Mouse (Mus musculus) kidney, postnatal 0 days (tissue): ENCODE measurements around the gene Pitpnm3. TPM values are rescaled to one million over a fixed set of nuclear protein-coding genes. Genes with fewer than 3 reads are reported as not detected.

ENCODE experiments used
- ATAC-seq: fragments of 200-750 bp; cut with Nextera tagmentation; replicated peaks from 2 replicates; pipeline ENCODE4 v1.8.0; 2017; ENCODE audit warnings: low read depth, moderate number of reproducible peaks, moderate TSS enrichment, moderate library complexity; ENCODE audit not compliant: low FRiP score
- DNase-seq: peaks from one replicate; pipeline ENCODE4 v3.0.0-alpha.2; 2016; ENCODE audit warnings: low spot score
- H3K27ac ChIP-seq: fragments of 300-500 bp; sonication (generic); 2 replicates; pipeline ENCODE4 v1.5.1; 2014; ENCODE audit warnings: mild to moderate bottlenecking
- H3K27me3 ChIP-seq: fragments of 300-500 bp; sonication (generic); 2 replicates; pipeline ENCODE4 v1.6.1; 2014; ENCODE audit warnings: low read length, mixed read lengths; ENCODE audit not compliant: insufficient read depth
- H3K36me3 ChIP-seq: fragments of 300-500 bp; sonication (generic); 2 replicates; pipeline ENCODE4 v1.6.1; 2014; ENCODE audit warnings: low read length, mixed read lengths; ENCODE audit not compliant: insufficient read depth
- H3K4me1 ChIP-seq: fragments of 300-500 bp; sonication (generic); replicated peaks from 2 replicates; pipeline ENCODE4 v1.6.1; 2014; ENCODE audit warnings: antibody characterized with exemption, low read length, mixed read lengths; ENCODE audit not compliant: insufficient read depth
- H3K4me2 ChIP-seq: fragments of 300-500 bp; sonication (generic); 2 replicates; pipeline ENCODE4 v1.6.1; 2014; ENCODE audit warnings: mild to moderate bottlenecking, low read length, moderate library complexity, mixed read lengths
- H3K4me3 ChIP-seq: fragments of 300-500 bp; sonication (generic); replicated peaks from 2 replicates; pipeline ENCODE4 v1.5.1; 2014; ENCODE audit warnings: low read depth, low read length
- H3K9ac ChIP-seq: fragments of 300-500 bp; sonication (generic); 2 replicates; pipeline ENCODE4 v1.6.1; 2014; ENCODE audit warnings: low read depth, low read length
- H3K9me3 ChIP-seq: fragments of 300-500 bp; sonication (generic); replicated peaks from 2 replicates; pipeline ENCODE4 v1.6.1; 2016; ENCODE audit warnings: low read length, inconsistent platforms, mixed read lengths
- CTCF ChIP-seq: IDR thresholded peaks from 2 replicates; pipeline ENCODE4 v1.5.1; 2016; ENCODE audit warnings: antibody characterized with exemption, low read depth, mild to moderate bottlenecking, moderate library complexity
- WGBS: fragments of 180-500 bp; shearing (Covaris S2); extraction: QIAGEN DNeasy Blood & Tissue Kit; methylation state at CpG from one replicate; pipeline ENCODE4 v1.1.7; 2014; 5-methylcytosine and 5-hydroxymethylcytosine counted together
- polyA plus RNA-seq: library from polyadenylated mRNA; unstranded; fragments of >200 nt; fragmentation: Nextera tagmentation; extraction: Ambion mirVana; gene quantifications from 2 replicates; pipeline ENCODE4 v1.2.1, GENCODE M21; 2015

The Pitpnm3 gene
- polyA plus RNA-seq, 1 experiment from 2014 or later, result 0.42 TPM

DNA sequence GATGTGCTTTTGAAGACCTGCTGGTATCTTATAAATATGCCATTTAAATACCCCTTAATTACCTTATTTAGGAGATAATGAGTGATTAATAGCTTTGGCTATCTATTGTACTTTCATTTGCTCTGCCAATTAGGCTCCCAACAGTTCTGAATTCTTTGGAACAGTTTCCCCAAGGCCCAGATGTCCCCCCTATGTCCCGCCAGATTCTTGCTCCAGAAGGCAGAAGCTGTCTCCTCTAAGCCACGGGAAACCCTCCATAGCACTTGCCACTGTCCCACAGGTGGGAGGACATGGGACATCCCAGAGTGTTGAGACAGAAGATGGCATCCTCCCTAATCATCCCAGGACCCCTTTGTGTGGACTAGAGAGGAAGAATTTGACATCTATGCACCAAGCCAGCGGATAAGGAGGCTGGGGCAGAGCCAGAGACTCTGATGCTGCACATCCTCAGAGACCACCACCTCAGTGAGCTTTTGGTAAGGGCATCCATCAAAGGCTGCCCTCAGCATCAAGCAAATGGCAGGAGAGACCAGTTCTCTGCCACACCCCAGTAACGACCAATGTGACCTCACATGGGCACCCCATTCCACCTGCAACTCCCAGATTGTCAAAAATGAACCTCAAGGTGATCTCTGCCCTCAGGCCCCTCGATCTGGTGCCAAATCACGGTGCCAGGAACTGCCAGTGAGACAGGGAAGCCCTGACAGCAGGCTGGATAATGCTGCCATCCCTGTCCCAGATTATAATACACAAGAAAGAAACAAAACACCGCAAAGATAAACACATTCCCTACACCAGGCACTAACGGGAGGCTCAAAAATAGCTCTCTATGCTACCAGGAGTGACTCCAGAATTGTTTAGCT lies 6.3 kb downstream of the Pitpnm3 start:
- 0 out of 2 replicates have a peak, but pooled peaks cover 3% of the 10 kb centered on the region for H3K4me1 ChIP-seq
- no peak for DNase-seq
- H3K27me3 ChIP-seq, result peaks cover 2% of the 10 kb centered on the region; the same call in 1 of the 2 replicates
- no peak for TF ChIP-seq CTCF
- no peak overlapping the region for H3K9ac ChIP-seq
- 68% methylated on average over 8 of the region's 8 CpGs for WGBS
- no peaks in the 10 kb centered on the region for H3K36me3 ChIP-seq
- H3K9me3 ChIP-seq, result no peaks in the 10 kb centered on the region
- no peak overlapping the region for H3K4me2 ChIP-seq
- ATAC-seq, result no peak
- no peak overlapping the region for H3K27ac ChIP-seq
- no peak overlapping the region for H3K4me3 ChIP-seq

- no peak overlapping the region for H3K9ac ChIP-seq
- H3K4me2 ChIP-seq, result no peak overlapping the region
- no peaks in the 10 kb centered on the region for H3K27me3 ChIP-seq
- WGBS, result 69% methylated on average over 5 of the region's 5 CpGs
- H3K27ac ChIP-seq, result no peak overlapping the region
- ATAC-seq, result no peak
- H3K36me3 ChIP-seq, result no peaks in the 10 kb centered on the region
- no peaks in the 10 kb centered on the region for H3K9me3 ChIP-seq
- TF ChIP-seq CTCF, result no peak
- 0 out of 2 replicates have a peak, but pooled peaks cover 3% of the 10 kb centered on the region for H3K4me1 ChIP-seq
- DNase-seq, result no peak
- H3K4me3 ChIP-seq, result no peak overlapping the region
Observed at GRCm38 (mm10) chr11:72127450-72128189, 8.0 kb downstream of the Pitpnm3 start.

- no peaks in the 10 kb centered on the region for H3K36me3 ChIP-seq
- TF ChIP-seq CTCF, result no peak
- H3K27ac ChIP-seq, result no peak overlapping the region
Observed at GRCm38 (mm10) chr11:72125781-72126180, 9.8 kb downstream of the Pitpnm3 start.

GRCm38 (mm10) chr11:72123531-72123930 lies 12.0 kb downstream of the Pitpnm3 start:
- DNase-seq (no peak), ATAC-seq (no peak)
- no peak overlapping the region for H3K4me2 ChIP-seq
- no peak overlapping the region for H3K27ac ChIP-seq
- no peak for TF ChIP-seq CTCF
- 82% methylated on average over 4 of the region's 4 CpGs for WGBS
- no peaks in the 10 kb centered on the region for H3K27me3 ChIP-seq
- H3K4me1 ChIP-seq, result no peaks in the 10 kb centered on the region
- H3K36me3 ChIP-seq, result no peaks in the 10 kb centered on the region
- no peaks in the 10 kb centered on the region for H3K9me3 ChIP-seq
- no peak overlapping the region for H3K4me3 ChIP-seq
- H3K9ac ChIP-seq, result no peak overlapping the region

More at GRCm38 (mm10) chr11:72125781-72126180, 9.8 kb downstream of the Pitpnm3 start:
- ATAC-seq (no peak), DNase-seq (no peak)
- no peak overlapping the region for H3K9ac ChIP-seq
- H3K9me3 ChIP-seq, result no peaks in the 10 kb centered on the region
- WGBS, result 62% methylated on average over 3 of the region's 3 CpGs
- H3K4me2 ChIP-seq, result no peak overlapping the region
- H3K27me3 ChIP-seq, result no peaks in the 10 kb centered on the region
- H3K4me1 ChIP-seq, result no peaks in the 10 kb centered on the region
- no peak overlapping the region for H3K4me3 ChIP-seq

DNA sequence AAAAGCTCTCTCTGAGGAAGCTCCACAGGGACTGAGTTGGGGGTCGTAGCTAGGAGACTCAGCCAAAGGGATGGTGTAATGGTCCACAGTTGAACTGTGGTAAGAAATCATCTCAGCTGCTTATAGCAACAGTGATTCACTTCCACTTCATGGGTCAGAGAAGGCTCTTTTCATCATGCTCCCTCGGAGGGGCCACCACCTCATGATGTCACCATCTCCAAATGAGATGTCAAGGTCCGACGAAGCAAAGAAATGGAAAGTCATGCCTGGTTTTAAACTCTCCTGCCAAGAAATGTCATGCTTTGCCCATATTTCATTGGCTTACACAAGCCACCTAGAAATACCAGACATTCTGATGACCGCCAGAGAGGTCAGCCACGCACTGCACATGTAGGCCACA lies 15.2 kb downstream of the Pitpnm3 start:
- no peaks in the 10 kb centered on the region for H3K36me3 ChIP-seq
- DNase-seq (no peak), ATAC-seq (no peak)
- no peak overlapping the region for H3K27ac ChIP-seq
- 68% methylated on average over 6 of the region's 6 CpGs for WGBS
- TF ChIP-seq CTCF, result peak; percentile 11; the same call in 1 of the 2 replicates
- H3K9me3 ChIP-seq, result no peaks in the 10 kb centered on the region
- no peak overlapping the region for H3K4me3 ChIP-seq
- H3K9ac ChIP-seq, result no peak overlapping the region
- H3K27me3 ChIP-seq, result no peaks in the 10 kb centered on the region
- no peak overlapping the region for H3K4me2 ChIP-seq
- H3K4me1 ChIP-seq, result no peaks in the 10 kb centered on the region

DNA sequence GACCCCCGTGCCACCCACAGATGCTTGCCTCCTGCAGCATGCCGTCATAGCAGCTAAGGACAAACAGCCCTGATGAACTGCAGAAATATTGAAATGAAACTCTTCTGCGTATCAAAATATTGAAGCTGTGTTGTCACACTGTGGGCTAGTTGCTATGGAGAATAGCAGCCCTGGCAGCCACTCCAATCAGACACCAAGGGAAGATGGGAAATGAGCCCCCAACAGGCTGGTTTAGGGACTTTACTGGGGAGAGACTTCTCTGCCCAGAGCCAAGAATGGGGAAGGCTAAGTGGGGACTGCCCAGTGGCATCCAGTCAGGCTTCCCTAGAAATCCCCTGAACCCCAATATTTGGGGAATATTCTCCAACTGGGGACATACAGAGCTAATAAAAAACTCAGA lies 16.9 kb downstream of the Pitpnm3 start:
- Histone ChIP-seq H3K27ac (no peak overlapping the region), H3K9me3 (no peaks in the 10 kb centered on the region), H3K27me3 (no peaks in the 10 kb centered on the region), H3K36me3 (no peaks in the 10 kb centered on the region), H3K4me1 (no peaks in the 10 kb centered on the region), H3K4me2 (no peak overlapping the region), H3K9ac (no peak overlapping the region), H3K4me3 (no peak overlapping the region)
- WGBS, result 84% methylated on average over 3 of the region's 3 CpGs
- DNase-seq (no peak), ATAC-seq (no peak)
- no peak for TF ChIP-seq CTCF
